Mouse (Mus musculus): ENCODE results near the gene Sept8.

The Sept8 gene

GRCm38 (mm10) chr11:53583151-53583550 lies 64.1 kb downstream of the Sept8 start:
- DNase-seq (ENCODE audit: extremely low spot score), result no peak

GRCm38 (mm10) chr11:53584849-53585248 lies 65.8 kb downstream of the Sept8 start:
- peak; percentile 20 for DNase-seq (ENCODE audit: extremely low spot score)

- DNase-seq (ENCODE audit: extremely low spot score), result no peak
These were observed 66.5 kb downstream of the Sept8 start for GRCm38 (mm10) chr11:53585510-53585909.

- no peak for DNase-seq (ENCODE audit: extremely low spot score)
These were observed 69.2 kb downstream of the Sept8 start for GRCm38 (mm10) chr11:53588279-53588678.

- peak; percentile 60 for DNase-seq (ENCODE audit: extremely low spot score)
These were observed 71.3 kb downstream of the Sept8 start for GRCm38 (mm10) chr11:53590368-53590768.

GRCm38 (mm10) chr11:53591116-53591515 lies 72.1 kb downstream of the Sept8 start:
- DNase-seq (ENCODE audit: extremely low spot score), result no peak
